Mouse (Mus musculus) fibroblast of lung, adult 2 months (primary cell): ENCODE measurements around the gene Tmem240.
"Not testable (repeated sequence)": the region's sequence is repeated elsewhere in the genome, so short reads cannot be mapped to it uniquely, and the experiment has no call there.

Source experiments
- DNase-seq: peaks from one replicate; pipeline ENCODE4 v3.0.0-alpha.2; 2011; ENCODE audit warnings: low read depth

Gene Tmem240

GRCm38 (mm10) chr4:155734350-155734941, at the start of gene Tmem240:
Gene Tmem240 (plus strand): TSS chr4:155734800.
- peak; percentile 77 for DNase-seq

DNA sequence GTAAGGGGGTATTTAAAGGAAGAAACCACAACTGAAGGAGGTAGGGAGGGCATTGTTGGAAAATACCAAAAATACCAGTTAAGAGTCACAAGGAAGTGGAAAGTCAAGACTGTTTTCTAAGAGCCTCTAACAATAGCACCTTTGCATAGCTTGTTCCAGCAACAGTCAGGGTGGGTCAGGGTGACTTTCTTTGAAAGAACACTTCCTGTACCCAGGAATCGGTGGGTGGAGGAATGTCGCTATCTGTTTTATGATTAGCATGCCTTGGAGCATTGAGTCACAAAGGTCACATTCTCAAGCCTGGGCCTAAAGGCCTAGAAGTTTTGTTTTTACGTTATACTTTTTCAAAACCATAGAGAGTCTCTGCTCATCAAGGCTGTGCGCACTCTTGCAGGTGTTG, 46.8 kb upstream of the Tmem240 start:
- DNase-seq: not testable (repeated sequence)

DNA sequence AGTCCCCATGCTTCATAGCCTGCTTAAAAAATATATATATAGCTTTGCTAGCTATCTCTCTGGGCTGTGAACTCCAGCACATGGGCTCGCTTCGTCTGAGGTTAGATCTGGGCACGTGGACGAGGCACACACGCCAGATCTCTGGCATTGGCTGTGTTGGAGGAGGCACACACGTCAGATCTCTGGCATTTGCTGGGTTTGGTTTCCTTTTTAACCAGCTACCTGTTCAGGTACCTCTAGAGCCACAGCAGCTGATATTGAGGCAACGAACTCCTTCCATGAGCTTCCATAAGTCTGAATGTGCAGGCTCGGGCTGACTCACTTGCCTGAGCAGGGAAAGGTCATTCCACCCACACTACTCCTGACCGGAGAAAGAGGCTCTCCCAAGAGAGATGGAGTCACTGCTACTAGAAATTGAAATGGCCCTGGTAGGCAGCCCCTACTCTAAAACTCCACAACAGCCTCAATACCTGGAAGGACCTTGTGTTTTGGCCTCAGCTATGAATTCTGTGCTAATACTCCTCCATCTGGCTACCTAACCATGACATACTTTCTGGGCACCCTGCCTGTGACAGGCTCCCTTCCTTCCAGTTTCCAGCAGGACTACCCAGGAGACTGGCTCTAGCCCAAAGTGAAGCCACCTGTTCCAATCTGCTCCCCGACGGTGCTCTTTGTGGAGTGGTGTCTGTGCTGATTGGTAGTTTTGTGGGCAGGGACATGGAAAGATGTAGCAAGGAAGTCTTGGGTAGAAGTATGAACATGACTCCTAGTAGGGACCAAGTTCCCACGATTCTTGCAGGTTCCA, 43.8 kb upstream of the Tmem240 start:
- no peak for DNase-seq

- no peak for DNase-seq
Measured at GRCm38 (mm10) chr4:155692421-155692820, 42.2 kb upstream of the Tmem240 start.

DNA sequence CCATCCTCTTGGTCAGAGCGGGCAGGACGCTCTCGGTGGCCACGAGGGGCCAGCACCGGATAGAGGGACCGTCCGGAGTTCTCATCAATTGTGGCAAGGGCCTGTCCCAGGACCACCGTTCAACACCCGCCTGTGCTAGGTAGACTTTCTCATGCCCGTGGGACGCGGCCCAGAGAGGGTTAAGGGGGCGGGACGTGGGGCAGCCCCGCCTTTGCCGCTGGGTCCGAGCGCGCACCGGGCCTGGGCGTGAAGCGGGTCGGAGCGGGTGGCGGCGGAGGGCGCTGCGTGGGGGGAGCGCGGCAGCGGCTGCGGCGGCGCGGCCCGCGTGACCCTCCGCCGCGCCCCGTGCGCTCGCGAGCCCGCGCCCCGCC, 40.5 kb upstream of the Tmem240 start, which contains the start of gene Fndc10:
TSS of gene Fndc10 (plus strand) at position 232 of the 371 bp plus-strand sequence.
- DNase-seq: no peak

GRCm38 (mm10) chr4:155694482-155695401, 39.9 kb upstream of the Tmem240 start:
- no peak for DNase-seq

DNA sequence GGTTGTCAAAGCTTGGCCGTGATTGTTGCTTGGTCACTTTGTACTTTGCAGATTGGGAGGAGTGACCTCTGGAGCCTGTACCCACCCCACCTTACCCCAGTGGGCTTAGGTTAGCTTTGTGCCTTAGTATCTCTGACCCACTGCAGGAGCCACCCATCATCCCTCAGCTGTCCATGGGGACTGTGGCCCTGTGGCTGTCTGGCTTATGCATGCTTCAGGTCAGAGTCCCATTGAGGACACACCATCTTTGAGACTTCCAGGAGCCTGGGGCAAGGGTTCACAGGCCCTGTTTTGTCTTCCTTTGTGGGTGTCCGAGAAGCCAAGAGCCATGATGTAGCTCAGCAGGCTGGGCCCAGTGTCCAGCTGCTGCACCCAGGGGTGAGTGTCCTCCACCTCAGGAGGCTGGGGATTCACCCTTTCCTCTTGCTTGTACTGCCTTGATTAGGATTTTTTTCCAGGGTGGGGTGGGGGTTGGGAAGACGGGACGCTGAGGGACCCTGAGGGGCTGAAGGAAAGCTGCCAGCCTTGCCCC, 39.0 kb upstream of the Tmem240 start:
- DNase-seq: no peak

GRCm38 (mm10) chr4:155696261-155697255, 38.0 kb upstream of the Tmem240 start:
- DNase-seq: no peak

GRCm38 (mm10) chr4:155700425-155700824, 34.2 kb upstream of the Tmem240 start:
- no peak for DNase-seq

- DNase-seq: no peak
Measured at GRCm38 (mm10) chr4:155703425-155703929, 31.1 kb upstream of the Tmem240 start.

DNA sequence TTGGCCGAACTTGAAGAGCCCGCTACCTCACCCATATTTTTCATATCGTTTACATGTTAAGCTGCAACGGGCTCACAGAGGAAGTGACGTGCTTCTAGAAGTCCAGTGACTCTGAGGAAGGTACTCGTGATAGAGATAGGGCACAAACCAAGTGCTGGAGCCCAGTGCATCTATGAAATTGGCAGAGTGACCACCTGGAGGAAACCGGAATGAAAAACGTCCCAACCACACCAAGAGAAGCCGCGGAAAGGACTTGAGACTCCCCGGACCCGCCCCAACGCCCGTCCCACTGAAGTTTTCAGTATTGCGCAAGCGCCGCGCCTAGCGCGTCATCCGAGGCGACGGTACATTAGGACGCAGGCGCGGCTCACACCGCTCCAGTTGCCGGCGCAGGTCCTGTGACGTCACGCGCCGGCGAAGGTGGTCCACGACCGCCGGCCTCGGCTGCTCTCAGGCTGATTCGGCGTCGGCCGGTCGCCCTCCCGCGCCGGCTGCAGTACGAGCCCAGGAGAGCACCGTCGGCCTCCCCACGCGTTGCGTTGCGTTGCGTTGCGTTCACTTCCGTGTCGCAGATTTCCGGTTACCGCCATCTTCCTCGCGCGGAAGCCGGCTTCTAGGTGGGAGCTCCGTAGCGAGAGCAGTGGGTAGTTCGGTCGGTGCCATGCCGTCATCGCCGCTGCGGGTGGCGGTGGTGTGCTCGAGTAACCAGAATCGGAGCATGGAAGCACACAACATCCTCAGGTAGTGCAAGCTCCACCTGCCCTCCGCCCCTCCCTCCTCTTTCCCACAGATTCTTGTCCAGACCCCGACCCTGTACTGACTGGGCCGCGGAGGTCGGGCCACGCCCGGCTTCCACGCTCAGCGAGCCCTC, 29.6 kb upstream of the Tmem240 start, which contains the start of gene Ssu72:
TSS of gene Ssu72 (plus strand) at position 80 of the 871 bp plus-strand sequence.
- DNase-seq: peak; percentile 89

GRCm38 (mm10) chr4:155705592-155705929, 29.0 kb upstream of the Tmem240 start:
- DNase-seq: no peak

DNA sequence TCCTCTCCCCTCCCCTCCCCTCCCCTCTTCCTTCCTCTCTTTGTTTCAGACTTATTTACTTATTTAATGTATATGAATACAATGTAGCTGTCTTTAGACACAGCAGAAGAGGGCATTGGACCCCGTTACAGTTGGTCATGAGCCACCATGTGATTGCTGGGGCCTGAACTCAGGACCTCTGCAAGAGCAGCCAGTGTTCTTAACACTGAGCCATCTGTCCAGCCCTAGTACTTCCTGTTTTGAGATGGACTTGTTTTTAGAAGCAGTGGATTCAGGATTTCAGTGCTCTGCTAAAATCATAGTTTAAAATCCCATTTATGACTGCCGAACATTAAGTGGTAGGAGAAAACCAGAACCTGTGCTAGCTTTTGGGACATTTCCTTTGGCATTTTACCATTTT, 26.0 kb upstream of the Tmem240 start:
- no peak for DNase-seq

DNA sequence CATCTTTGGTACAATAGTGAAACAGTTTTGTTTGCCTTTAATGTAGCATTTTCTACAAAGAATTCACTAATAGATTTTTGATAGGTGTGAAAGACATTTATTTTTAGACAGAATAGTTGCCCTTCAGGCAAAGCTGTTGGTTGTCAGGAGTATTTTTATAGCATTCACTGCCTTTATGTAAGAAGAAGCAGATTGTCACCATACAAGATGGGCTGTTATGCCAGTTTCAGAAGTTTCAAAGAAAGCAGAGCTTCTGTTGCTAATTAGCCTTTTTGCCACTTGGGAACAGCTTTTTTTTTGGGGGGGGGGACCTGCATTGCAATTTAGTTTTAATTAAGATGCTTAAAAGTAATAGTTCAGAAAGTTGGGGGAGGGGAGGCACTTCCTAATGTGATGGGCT, 25.6 kb upstream of the Tmem240 start:
- no peak for DNase-seq

DNA sequence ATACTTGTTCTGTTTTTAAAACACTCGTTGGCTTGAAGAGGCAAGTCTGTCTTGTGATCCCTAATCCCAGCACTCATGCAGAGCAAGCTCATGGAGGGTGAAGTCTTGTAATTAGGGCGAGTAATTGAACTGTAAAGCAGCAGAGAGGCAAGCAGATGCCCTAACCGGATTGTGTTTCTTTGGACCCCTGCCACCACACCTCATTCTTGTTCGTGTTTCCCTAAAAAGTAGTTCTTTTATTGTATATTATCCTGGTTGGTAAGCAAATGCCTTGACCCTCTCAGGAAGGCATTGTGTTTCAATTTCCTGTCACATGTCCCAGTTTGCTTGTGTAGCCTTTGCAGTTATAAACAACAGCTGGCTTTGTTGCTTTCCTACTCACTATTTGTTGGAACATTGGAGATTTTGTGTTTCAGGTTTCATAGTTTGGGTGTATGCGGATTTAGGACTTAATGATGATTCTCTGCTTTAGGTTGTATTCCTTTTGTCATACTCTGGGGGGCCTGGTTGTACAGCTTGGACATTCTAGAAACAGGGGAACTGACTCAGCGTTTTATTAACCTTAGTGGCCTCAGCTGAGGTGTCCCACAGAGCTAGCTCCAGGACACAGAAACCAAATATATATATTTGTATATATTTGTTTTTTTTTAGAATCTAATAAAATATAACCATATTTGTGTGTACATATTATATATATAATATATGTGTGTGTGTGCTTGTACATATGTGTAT, 23.9 kb upstream of the Tmem240 start:
- DNase-seq: no peak

- DNase-seq: no peak
Measured at GRCm38 (mm10) chr4:155721668-155722083, 12.9 kb upstream of the Tmem240 start.

DNA sequence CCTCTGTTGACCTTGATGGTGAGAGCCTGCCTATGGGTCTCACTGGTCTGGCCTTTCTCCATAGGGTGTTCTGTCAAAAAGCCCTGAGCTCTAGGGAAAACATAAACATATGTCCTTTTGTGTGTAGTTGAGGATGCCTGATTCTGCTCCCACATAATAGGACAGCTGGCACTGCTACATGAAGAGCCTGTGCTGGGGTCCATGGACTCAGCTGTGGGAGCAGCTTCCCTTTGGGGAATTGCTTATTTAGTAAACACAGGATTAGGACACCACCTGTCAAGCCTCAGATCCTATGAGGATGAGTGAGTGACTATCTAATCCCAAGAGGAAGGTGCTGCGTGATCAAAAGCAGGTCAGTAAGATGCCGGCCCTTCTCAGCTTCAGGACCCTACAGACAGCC, 6.6 kb upstream of the Tmem240 start:
- no peak for DNase-seq

DNA sequence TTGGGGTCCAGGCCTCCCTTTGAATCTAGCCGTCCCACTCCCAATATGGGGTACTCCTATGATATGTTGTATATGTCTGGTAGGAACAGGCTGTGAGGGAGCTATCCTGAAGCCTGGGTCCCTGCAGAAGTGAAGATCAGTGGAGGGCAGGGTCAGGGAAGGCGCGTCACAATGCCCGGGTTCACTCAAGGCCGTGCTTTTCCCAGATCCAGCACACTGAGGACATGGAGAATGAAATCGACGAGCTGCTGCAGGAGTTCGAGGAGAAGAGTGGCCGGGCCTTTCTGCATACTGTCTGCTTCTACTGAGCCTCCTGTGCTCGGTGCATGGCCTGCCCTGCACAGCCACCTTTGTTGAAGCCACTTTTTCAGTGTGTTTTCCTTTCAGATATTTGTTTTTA, 1.3 kb upstream of the Tmem240 start:
- no peak for DNase-seq
